Mouse (Mus musculus) kidney, embryonic 16.5 days (tissue): ENCODE data around the gene Sgpp1. TPM values are rescaled to one million over a fixed set of nuclear protein-coding genes. Genes with fewer than 3 reads are reported as not detected.
"Not testable (repeated sequence)": the region's sequence is repeated elsewhere in the genome, so short reads cannot be mapped to it uniquely, and the experiment has no call there.

Source experiments
- ATAC-seq: fragments of 200-750 bp; cut with Nextera tagmentation; 2 replicates; pipeline ENCODE4 v1.8.0; 2017; ENCODE audit warnings: moderate TSS enrichment; ENCODE audit not compliant: low FRiP score, low TSS enrichment
- H3K27ac ChIP-seq: fragments of 300-500 bp; sonication (generic); 2 replicates; pipeline ENCODE4 v1.5.1; 2014; ENCODE audit warnings: low read length
- H3K27me3 ChIP-seq: fragments of 300-500 bp; sonication (generic); 2 replicates; pipeline ENCODE4 v1.6.1; 2014; ENCODE audit warnings: low read length, control low read depth, mixed read lengths; ENCODE audit not compliant: insufficient read depth
- H3K36me3 ChIP-seq: fragments of 300-500 bp; sonication (generic); 2 replicates; pipeline ENCODE4 v1.6.1; 2014; ENCODE audit warnings: low read length, control low read depth, mixed read lengths; ENCODE audit not compliant: insufficient read depth
- H3K4me1 ChIP-seq: fragments of 300-500 bp; sonication (generic); 2 replicates; pipeline ENCODE4 v1.6.1; 2014; ENCODE audit warnings: low read length, control low read depth, mixed read lengths; ENCODE audit not compliant: insufficient read depth
- H3K4me2 ChIP-seq: fragments of 300-500 bp; sonication (generic); replicated peaks from 2 replicates; pipeline ENCODE4 v1.6.1; 2014; ENCODE audit warnings: low read depth, low read length
- H3K4me3 ChIP-seq: fragments of 300-500 bp; sonication (generic); 2 replicates; pipeline ENCODE4 v1.5.1; 2014; ENCODE audit warnings: mild to moderate bottlenecking, low read length
- H3K9ac ChIP-seq: fragments of 300-500 bp; sonication (generic); replicated peaks from 2 replicates; pipeline ENCODE4 v1.6.1; 2014; ENCODE audit warnings: low read length
- H3K9me3 ChIP-seq: fragments of 300-500 bp; sonication (generic); 2 replicates; pipeline ENCODE4 v1.6.1; 2016; ENCODE audit warnings: low read length, control low read depth
- WGBS: fragments of 180-500 bp; shearing (Covaris S2); extraction: QIAGEN DNeasy Blood & Tissue Kit; methylation state at CpG from one replicate; pipeline ENCODE4 v1.1.7; 2014; 5-methylcytosine and 5-hydroxymethylcytosine counted together
- polyA plus RNA-seq: library from polyadenylated mRNA; unstranded; fragments of >200 nt; fragmentation: Nextera tagmentation; extraction: Ambion mirVana; gene quantifications from 2 replicates; pipeline ENCODE4 v1.2.1, GENCODE M21; 2015

Gene Sgpp1
- polyA plus RNA-seq, 1 experiment from 2014 or later, result 15.9 TPM

- Histone ChIP-seq H3K4me1 (0 out of 2 replicates have a peak, but pooled peaks cover 3% of the 10 kb centered on the region), H3K9ac (no peak overlapping the region), H3K36me3 (peaks cover 7% of the 10 kb centered on the region; the same call in 1 of the 2 replicates), H3K4me3 (no peak overlapping the region), H3K27me3 (no peaks in the 10 kb centered on the region), H3K9me3 (peaks cover 4% of the 10 kb centered on the region; the same call in 1 of the 2 replicates), H3K27ac (no peak overlapping the region), H3K4me2 (no peak overlapping the region)
- ATAC-seq, result no peak
- WGBS, result 89% methylated on average over 14 of the region's 14 CpGs
Observed at GRCm38 (mm10) chr12:75724621-75725324, 10.8 kb downstream of the Sgpp1 start.

- H3K4me1 ChIP-seq, result 0 out of 2 replicates have a peak, but pooled peaks cover 3% of the 10 kb centered on the region
- H3K9ac ChIP-seq, result no peak overlapping the region
- no peak overlapping the region for H3K4me2 ChIP-seq
- H3K9me3 ChIP-seq, result peaks cover 4% of the 10 kb centered on the region; the same call in 1 of the 2 replicates
- H3K4me3 ChIP-seq, result no peak overlapping the region
- H3K36me3 ChIP-seq, result peaks cover 7% of the 10 kb centered on the region; the same call in 1 of the 2 replicates
- no peak overlapping the region for H3K27ac ChIP-seq
- WGBS, result 84% methylated on average over 11 of the region's 11 CpGs
- H3K27me3 ChIP-seq, result no peaks in the 10 kb centered on the region
- ATAC-seq, result no peak
Observed at GRCm38 (mm10) chr12:75723839-75724463, 11.6 kb downstream of the Sgpp1 start.

DNA sequence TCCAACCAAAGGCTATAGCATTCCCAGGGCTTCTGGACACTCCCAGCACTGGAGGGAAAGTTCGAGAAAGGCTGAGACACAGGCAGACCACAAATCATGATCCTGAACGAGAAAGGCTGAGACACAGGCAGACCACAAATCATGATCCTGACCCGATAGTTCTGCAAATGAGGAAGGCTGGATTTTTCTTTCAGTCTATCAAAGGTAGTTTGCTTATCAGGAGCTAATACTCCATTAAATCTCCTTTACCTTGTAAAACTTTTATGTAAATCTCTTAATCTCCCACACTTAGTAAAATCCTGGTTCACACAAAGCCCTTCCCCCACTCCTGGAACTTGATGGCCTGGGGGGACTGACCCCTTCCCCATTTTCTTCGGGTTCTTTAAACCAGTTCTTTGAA is 13.6 kb downstream of the Sgpp1 start:
- WGBS, result 12% methylated on average over 4 of the region's 4 CpGs
- no peak overlapping the region for H3K4me3 ChIP-seq
- H3K4me2 ChIP-seq, result no peak overlapping the region
- no peak overlapping the region for H3K27ac ChIP-seq
- ATAC-seq, result no peak
- no peaks in the 10 kb centered on the region for H3K9me3 ChIP-seq
- no peaks in the 10 kb centered on the region for H3K36me3 ChIP-seq
- no peak overlapping the region for H3K9ac ChIP-seq
- no peaks in the 10 kb centered on the region for H3K27me3 ChIP-seq
- 0 out of 2 replicates have a peak, but pooled peaks cover 3% of the 10 kb centered on the region for H3K4me1 ChIP-seq

DNA sequence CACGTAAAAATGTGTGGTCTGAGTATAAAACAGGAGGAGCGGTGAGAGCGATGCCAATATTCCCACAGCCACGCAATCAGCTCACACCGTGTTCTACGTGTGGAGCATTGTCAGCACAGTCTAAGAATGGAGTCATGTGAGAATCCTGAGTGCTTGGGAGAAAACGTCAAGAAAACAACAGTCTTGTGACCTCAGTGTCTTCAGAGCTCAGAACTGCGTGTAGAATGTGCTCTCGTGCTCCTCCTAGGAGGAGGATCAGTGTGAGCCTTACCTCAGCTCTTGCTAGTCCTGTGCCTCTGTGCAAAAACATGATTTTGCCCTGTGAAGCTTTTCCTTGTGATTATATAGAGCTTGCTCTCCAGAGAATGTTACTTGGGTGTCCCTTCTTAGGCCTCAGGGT is 14.5 kb downstream of the Sgpp1 start:
- WGBS, result 64% methylated on average over 9 of the region's 9 CpGs
- H3K9ac ChIP-seq, result no peak overlapping the region
- peaks cover 4% of the 10 kb centered on the region; the same call in 1 of the 2 replicates for H3K36me3 ChIP-seq

DNA sequence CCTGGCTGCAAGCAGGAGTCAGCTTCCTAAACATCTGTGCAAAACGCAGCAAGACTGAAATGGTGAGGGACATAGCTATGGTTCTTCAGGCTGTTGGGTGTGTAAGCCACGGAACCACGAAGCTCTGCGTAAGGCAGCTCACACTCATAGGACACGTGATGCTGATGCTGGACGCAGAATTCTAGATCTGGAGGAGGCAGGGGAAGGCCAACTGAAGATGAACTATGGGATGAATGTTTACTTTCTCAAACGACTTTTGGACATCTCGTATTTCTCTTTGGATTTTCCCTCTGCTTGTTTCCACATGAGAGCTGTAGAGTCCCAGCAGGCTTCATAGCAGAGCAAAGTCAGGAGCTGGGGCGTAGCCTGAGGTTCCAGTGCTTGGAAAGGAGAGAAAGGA is 21.9 kb downstream of the Sgpp1 start:
- no peaks in the 10 kb centered on the region for H3K27me3 ChIP-seq
- H3K4me2 ChIP-seq, result no peak overlapping the region
- ATAC-seq, result no peak
- H3K4me1 ChIP-seq, result no peaks in the 10 kb centered on the region
- peaks cover 5% of the 10 kb centered on the region; the same call in 1 of the 2 replicates for H3K36me3 ChIP-seq
- no peak overlapping the region for H3K9ac ChIP-seq
- H3K4me3 ChIP-seq, result no peak overlapping the region
- 51% methylated on average over 9 of the region's 9 CpGs for WGBS
- no peaks in the 10 kb centered on the region for H3K9me3 ChIP-seq
- no peak overlapping the region for H3K27ac ChIP-seq

More for the DNA sequence above, 14.5 kb downstream of the Sgpp1 start:
- Histone ChIP-seq H3K27me3 (no peaks in the 10 kb centered on the region), H3K4me1 (0 out of 2 replicates have a peak, but pooled peaks cover 3% of the 10 kb centered on the region), H3K9me3 (no peaks in the 10 kb centered on the region), H3K4me2 (no peak overlapping the region), H3K4me3 (no peak overlapping the region), H3K27ac (no peak overlapping the region)
- ATAC-seq, result no peak

DNA sequence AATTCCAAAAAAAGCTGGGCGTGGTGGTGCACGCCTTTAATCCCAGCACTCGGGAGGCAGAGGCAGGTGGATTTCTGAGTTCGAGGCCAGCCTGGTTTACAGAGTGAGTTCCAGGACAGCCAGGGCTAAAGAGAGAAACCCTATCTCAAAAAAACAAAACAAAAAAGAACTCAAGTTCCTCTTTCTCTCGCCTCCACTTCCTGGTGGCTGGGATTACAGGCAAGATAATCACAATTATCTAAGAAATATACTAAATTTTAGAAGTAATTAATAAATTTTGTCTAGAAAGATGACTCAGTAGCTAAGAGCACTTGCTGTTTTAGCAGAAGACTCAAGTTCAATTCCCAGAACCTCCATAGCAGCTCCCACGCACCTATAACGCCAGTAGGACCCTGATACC is 22.6 kb downstream of the Sgpp1 start:
- WGBS, result 92% methylated on average over 7 of the region's 7 CpGs
- H3K27ac ChIP-seq, ATAC-seq: not testable (repeated sequence)

DNA sequence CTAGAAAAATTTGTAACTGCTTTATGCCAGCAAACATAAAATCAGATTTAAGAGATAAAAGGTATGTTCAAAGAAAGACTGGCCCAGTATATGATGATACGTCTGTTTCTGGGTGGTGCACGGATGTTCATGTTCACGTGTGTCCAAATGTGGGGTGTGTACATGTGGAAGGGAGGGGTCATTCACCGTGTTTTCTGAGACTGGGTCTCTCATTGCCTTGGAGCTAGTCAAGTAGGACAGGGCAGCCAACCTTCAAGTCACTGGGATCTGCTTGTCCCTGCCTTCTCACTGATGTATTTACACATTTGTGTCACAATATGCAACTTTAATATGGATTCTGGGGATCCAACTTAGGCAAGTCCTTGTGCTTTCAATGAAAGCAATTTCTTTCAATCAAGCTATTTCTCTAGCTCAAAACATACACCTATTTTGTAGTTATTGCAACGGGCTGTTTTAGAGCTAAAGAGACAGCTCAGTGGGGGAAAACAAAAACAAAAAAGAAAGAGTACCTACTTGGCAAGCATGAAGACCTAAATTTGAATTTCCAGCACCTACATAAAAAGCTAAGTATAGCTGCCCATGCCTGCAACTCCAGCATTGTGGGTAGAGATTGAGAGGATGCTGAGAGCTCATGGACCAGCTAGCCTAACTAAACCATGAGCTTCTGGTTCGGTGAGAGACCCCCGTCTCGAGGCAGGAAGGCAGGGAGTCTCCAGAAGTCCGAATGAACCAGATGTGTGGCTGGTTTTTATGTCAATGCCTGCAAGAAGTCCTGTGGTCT is 24.7 kb downstream of the Sgpp1 start:
- 90% methylated on average over 9 of the region's 9 CpGs for WGBS
- Histone ChIP-seq H3K9ac (no peak overlapping the region), H3K9me3 (no peaks in the 10 kb centered on the region), H3K4me3 (no peak overlapping the region), H3K4me2 (no peak overlapping the region), H3K27ac (no peak overlapping the region), H3K36me3 (no peaks in the 10 kb centered on the region), H3K4me1 (no peaks in the 10 kb centered on the region), H3K27me3 (no peaks in the 10 kb centered on the region)
- no peak for ATAC-seq

More for the DNA sequence above, 22.6 kb downstream of the Sgpp1 start:
- H3K9me3 ChIP-seq, H3K4me1 ChIP-seq, H3K4me3 ChIP-seq, H3K27me3 ChIP-seq, H3K4me2 ChIP-seq, H3K9ac ChIP-seq, H3K36me3 ChIP-seq: not testable (repeated sequence)

DNA sequence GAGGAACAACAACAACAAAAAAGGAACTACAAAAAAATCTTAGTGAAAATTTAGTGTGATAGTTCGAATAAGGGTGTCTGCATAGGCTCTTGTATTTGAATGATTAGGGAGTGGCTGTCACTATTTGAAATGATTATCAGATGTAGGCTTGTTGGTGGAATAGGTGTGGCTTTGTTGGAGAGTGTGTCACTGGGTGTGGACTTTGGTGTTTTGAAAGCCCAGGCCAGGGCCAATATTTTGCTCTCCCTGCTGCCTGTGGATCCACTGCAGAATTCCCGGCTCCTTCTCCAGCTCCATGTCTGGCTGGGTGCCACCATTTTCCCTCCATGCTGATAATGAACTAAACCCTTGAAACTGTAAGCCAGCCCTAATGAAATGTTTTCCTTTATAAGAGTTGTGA is 26.0 kb downstream of the Sgpp1 start:
- Histone ChIP-seq H3K4me2 (no peak overlapping the region), H3K27me3 (no peaks in the 10 kb centered on the region), H3K27ac (no peak overlapping the region), H3K4me3 (no peak overlapping the region), H3K36me3 (no peaks in the 10 kb centered on the region), H3K9ac (no peak overlapping the region), H3K4me1 (no peaks in the 10 kb centered on the region), H3K9me3 (no peaks in the 10 kb centered on the region)
- ATAC-seq, result no peak
- WGBS, result 84% methylated on average over 2 of the region's 2 CpGs

GRCm38 (mm10) chr12:75706670-75707069 is 28.9 kb downstream of the Sgpp1 start:
- 65% methylated on average over 7 of the region's 7 CpGs for WGBS
- peak; percentile 90 for ATAC-seq
- H3K36me3 ChIP-seq, result no peaks in the 10 kb centered on the region
- no peaks in the 10 kb centered on the region for H3K27me3 ChIP-seq
- peak overlapping the region; percentile 35; the same call in 1 of the 2 replicates for H3K27ac ChIP-seq
- no peak overlapping the region for H3K9ac ChIP-seq
- H3K9me3 ChIP-seq, result no peaks in the 10 kb centered on the region
- peaks cover 8% of the 10 kb centered on the region; the same call in 1 of the 2 replicates for H3K4me1 ChIP-seq
- H3K4me3 ChIP-seq, result no peak overlapping the region
- H3K4me2 ChIP-seq, result no peak overlapping the region
